Comparison of ENCODE assay signal across 9 mouse cellular contexts in genomic region chr10:94494403-94494846, GRCm38 (mm10).
A peak's percentile ranks its signal among the peaks of the same experiment; 100 is the strongest.
DNase-seq lines count a peak whose midpoint lies in the region; ATAC-seq and TF ChIP-seq lines count a peak whose summit lies in the region.
"Had no signal": no experiment of that assay in that cellular context is flagged by ENCODE, and none has a peak within 500 bp of the region (broad histone marks: within the 10 kb centered on the region; RNA-seq: fewer than 3 reads in every experiment).

No protein-coding gene starts in this region.

- no peak for TF ChIP-seq CTCF in olfactory bulb, adult 2 months (IDR thresholded peaks at IDR 0.05; ENCODE audit: insufficient read depth, low read depth, low read length)

- H3K36me3 ChIP-seq in forebrain, embryonic 15.5 days = no peaks in the 10 kb centered on the region
- H3K36me3 ChIP-seq: liver, embryonic 15.5 days had no signal

- H3K27me3 ChIP-seq in forebrain, embryonic 15.5 days = no peaks in the 10 kb centered on the region
- H3K27me3 ChIP-seq: liver, embryonic 15.5 days had no signal

- peak; percentile 23; the same call in 1 of the 2 replicates for ATAC-seq in cerebellum, adult (ENCODE audit: insufficient number of reproducible peaks, low FRiP score, low TSS enrichment)
- peak; percentile 80 for ATAC-seq in forebrain, embryonic 15.5 days (replicated peaks)

- H3K4me3 ChIP-seq in forebrain, embryonic 15.5 days = no peak overlapping the region
- H3K4me3 ChIP-seq in olfactory bulb, adult 2 months (ENCODE audit: insufficient read depth, low read depth, low read length) = no peak overlapping the region
- H3K4me3 ChIP-seq: liver, embryonic 15.5 days had no signal

- DNase-seq in cerebellum, adult 11-12 months = no peak
- DNase-seq in Muller cell, postnatal 12 days (ENCODE audit: inconsistent ontology term) = peak; percentile 84
- peak; percentile 65 for DNase-seq in heart, postnatal 36 days
- DNase-seq in left cerebral cortex, postnatal 36 days (ENCODE audit: low spot score in 2 of 2) = peak; percentile 36 to 48
- DNase-seq in spleen, postnatal 10 days (ENCODE audit: low spot score in 2 of 2) = no peak

- 5% methylated on average over 8 of the region's 8 CpGs for WGBS in forebrain, embryonic 15.5 days
- WGBS in olfactory bulb, adult 2 months = 9% methylated on average over 8 of the region's 8 CpGs

- H3K9ac ChIP-seq in forebrain, embryonic 15.5 days (replicated peaks) = peak overlapping the region; percentile 17; the same call in 1 of the 2 replicates
- H3K9ac ChIP-seq: liver, embryonic 15.5 days had no signal

- no peaks in the 10 kb centered on the region for H3K9me3 ChIP-seq in forebrain, embryonic 15.5 days
- H3K9me3 ChIP-seq: liver, embryonic 15.5 days had no signal

- intact Hi-C loops in heart, postnatal 36 days (cut with DNase I) = no loop called here
- intact Hi-C loops in left cerebral cortex, postnatal 36 days (cut with DNase I) = no loop called here

- no peak for TF ChIP-seq POLR2A in olfactory bulb, adult 2 months (IDR thresholded peaks at IDR 0.05; ENCODE audit: insufficient read depth, low read depth, low read length)

- H3K27ac ChIP-seq in forebrain, embryonic 15.5 days (replicated peaks) = peak overlapping the region; percentile 68
- peak overlapping the region; percentile 36; the same call in 1 of the 2 replicates for H3K27ac ChIP-seq in olfactory bulb, adult 2 months (ENCODE audit: insufficient read depth, low read depth, low read length)
- H3K27ac ChIP-seq: liver, embryonic 15.5 days had no signal

- H3K4me1 ChIP-seq in forebrain, embryonic 15.5 days = peaks cover 17% of the 10 kb centered on the region
- H3K4me1 ChIP-seq in olfactory bulb, adult 2 months (ENCODE audit: control insufficient read depth, insufficient read depth, low read length) = peaks cover 6% of the 10 kb centered on the region
- H3K4me1 ChIP-seq: liver, embryonic 15.5 days had no signal

- peak overlapping the region; percentile 35 for H3K4me2 ChIP-seq in forebrain, embryonic 15.5 days (replicated peaks)
- H3K4me2 ChIP-seq: liver, embryonic 15.5 days had no signal

Comparison
In these comparisons a context has a peak if more than half of its experiments do, and no peak if none do; other contexts are left out.
1. DNase-seq: peak in Muller cell, postnatal 12 days (single experiment), heart, postnatal 36 days (2 of 2) and left cerebral cortex, postnatal 36 days (2 of 2); none in cerebellum, adult 11-12 months (single experiment) and spleen, postnatal 10 days (0 of 2).